ENCODE assay signal across 8 mouse cellular contexts in genomic region chr9:57522114-57522860, GRCm38 (mm10). TPM values are rescaled to one million over a fixed set of nuclear protein-coding genes. Genes with fewer than 3 reads are reported as not detected.
DNase-seq lines count a peak whose midpoint lies in the region; ATAC-seq and TF ChIP-seq lines count a peak whose summit lies in the region.

No protein-coding gene starts in this region.

- WGBS in lung, embryonic 16.5 days: 22% methylated on average over 7 of the region's 7 CpGs
- 41% methylated on average over 7 of the region's 7 CpGs for WGBS in embryonic facial prominence, embryonic 13.5 days
- WGBS in large intestine, adult 2 months: 5% methylated on average over 7 of the region's 7 CpGs
- WGBS in olfactory bulb, adult 2 months: 9% methylated on average over 7 of the region's 7 CpGs

- no peak overlapping the region for H3K27ac ChIP-seq in lung, embryonic 16.5 days (ENCODE audit: low read length)
- no peak overlapping the region for H3K27ac ChIP-seq in embryonic facial prominence, embryonic 13.5 days
- H3K27ac ChIP-seq in olfactory bulb, adult 2 months (ENCODE audit: insufficient read depth, low read depth, low read length): peak overlapping the region; percentile 97; the same call in 1 of the 2 replicates

- ATAC-seq in lung, embryonic 16.5 days (ENCODE audit: low read depth): no peak
- no peak for ATAC-seq in embryonic facial prominence, embryonic 13.5 days (ENCODE audit: insufficient number of reproducible peaks, insufficient read depth, low FRiP score, low TSS enrichment, low read depth)

- DNase-seq in lung, postnatal 10 days: no peak
- peak; percentile 42 for DNase-seq in large intestine, adult 2 months (ENCODE audit: low read depth, low spot score)
- DNase-seq in left cerebral cortex, postnatal 25 days (ENCODE audit: low spot score in 2 of 2): no peak
- no peak for DNase-seq in cerebellum, postnatal 4 days (ENCODE audit: low spot score in 2 of 2)
- DNase-seq in lung, postnatal 14 days: no peak

- no peak for TF ChIP-seq CTCF in olfactory bulb, adult 2 months (IDR thresholded peaks at IDR 0.05; ENCODE audit: insufficient read depth, low read depth, low read length)

- H3K36me3 ChIP-seq in lung, embryonic 16.5 days (ENCODE audit: control insufficient read depth, insufficient read depth, low read length): no peaks in the 10 kb centered on the region
- no peaks in the 10 kb centered on the region for H3K36me3 ChIP-seq in embryonic facial prominence, embryonic 13.5 days

- intact Hi-C loops in left cerebral cortex, postnatal 25 days (cut with DNase I): loop anchor here (5.0 kb wide), 3 partner anchors 55 to 450 kb away; partner anchors contain the start of genes Scamp5 and Sin3a

- peak overlapping the region; percentile 93 for H3K4me3 ChIP-seq in lung, embryonic 16.5 days (ENCODE audit: low read length)
- peak overlapping the region; percentile 99 for H3K4me3 ChIP-seq in embryonic facial prominence, embryonic 13.5 days
- peak overlapping the region; percentile 71 for H3K4me3 ChIP-seq in olfactory bulb, adult 2 months (ENCODE audit: insufficient read depth, low read depth, low read length)

- peaks cover 11% of the 10 kb centered on the region for H3K4me1 ChIP-seq in lung, embryonic 16.5 days (replicated peaks; ENCODE audit: control insufficient read depth, insufficient read depth, low read length)
- H3K4me1 ChIP-seq in embryonic facial prominence, embryonic 13.5 days: peaks cover 18% of the 10 kb centered on the region
- peaks cover 3% of the 10 kb centered on the region for H3K4me1 ChIP-seq in olfactory bulb, adult 2 months (ENCODE audit: control insufficient read depth, insufficient read depth, low read length)

- H3K9ac ChIP-seq in lung, embryonic 16.5 days (ENCODE audit: low read length): peak overlapping the region; percentile 92
- H3K9ac ChIP-seq in embryonic facial prominence, embryonic 13.5 days: peak overlapping the region; percentile 96

- no peak for TF ChIP-seq POLR2A in olfactory bulb, adult 2 months (IDR thresholded peaks at IDR 0.05; ENCODE audit: insufficient read depth, low read depth, low read length)

- no peaks in the 10 kb centered on the region for H3K9me3 ChIP-seq in lung, embryonic 16.5 days (ENCODE audit: control insufficient read depth, low read length)
- no peaks in the 10 kb centered on the region for H3K9me3 ChIP-seq in embryonic facial prominence, embryonic 13.5 days

- H3K4me2 ChIP-seq in lung, embryonic 16.5 days (ENCODE audit: low read depth, low read length): peak overlapping the region; percentile 64
- peak overlapping the region; percentile 88 for H3K4me2 ChIP-seq in embryonic facial prominence, embryonic 13.5 days

- H3K27me3 ChIP-seq in lung, embryonic 16.5 days (ENCODE audit: control insufficient read depth, insufficient read depth, low read depth, low read length): no peaks in the 10 kb centered on the region
- no peaks in the 10 kb centered on the region for H3K27me3 ChIP-seq in embryonic facial prominence, embryonic 13.5 days

RNA-seq across cellular contexts. Expression of gene Cox5a, which starts 1.2 kb away (rescaled TPM):
- polyA plus RNA-seq in lung, embryonic 16.5 days (2015; fragmentation: Nextera tagmentation; extraction: Ambion mirVana): 448 and 496 TPM in 2 replicates
- polyA plus RNA-seq in embryonic facial prominence, embryonic 13.5 days (2015; fragmentation: Nextera tagmentation; extraction: Ambion mirVana): 473 and 528 TPM in 2 replicates
- 594 and 647 TPM in 2 replicates for polyA plus RNA-seq in large intestine, adult 2 months (2012; rRNA removed)
- not detected in 2 replicates for polyA plus RNA-seq in olfactory bulb, adult 2 months (2012; ENCODE audit: insufficient read depth, insufficient read length, low replicate concordance, missing spikeins)
- 100 to 1,000 TPM; 423 to 447 TPM for total RNA-seq in left cerebral cortex, postnatal 25 days (2021)

RNA-seq across cellular contexts. Expression of gene Fam219b, which starts 15.0 kb away (rescaled TPM):
- polyA plus RNA-seq in lung, embryonic 16.5 days (2015; fragmentation: Nextera tagmentation; extraction: Ambion mirVana): 18.3 and 19.0 TPM in 2 replicates
- 25.1 and 28.9 TPM in 2 replicates for polyA plus RNA-seq in embryonic facial prominence, embryonic 13.5 days (2015; fragmentation: Nextera tagmentation; extraction: Ambion mirVana)
- 3.0 and 4.0 TPM in 2 replicates for polyA plus RNA-seq in large intestine, adult 2 months (2012; rRNA removed)
- not detected in 2 replicates for polyA plus RNA-seq in olfactory bulb, adult 2 months (2012; ENCODE audit: insufficient read depth, insufficient read length, low replicate concordance, missing spikeins)
- total RNA-seq in left cerebral cortex, postnatal 25 days (2021): 10 to 100 TPM; 20.6 to 23.5 TPM

RNA-seq across cellular contexts. Expression of gene Rpp25, which starts 18.5 kb away (rescaled TPM):
- 2.1 TPM in 2 replicates for polyA plus RNA-seq in lung, embryonic 16.5 days (2015; fragmentation: Nextera tagmentation; extraction: Ambion mirVana)
- 0.61 and 1.3 TPM in 2 replicates for polyA plus RNA-seq in embryonic facial prominence, embryonic 13.5 days (2015; fragmentation: Nextera tagmentation; extraction: Ambion mirVana)
- polyA plus RNA-seq in large intestine, adult 2 months (2012; rRNA removed): 1.5 and 1.6 TPM in 2 replicates
- not detected in 2 replicates for polyA plus RNA-seq in olfactory bulb, adult 2 months (2012; ENCODE audit: insufficient read depth, insufficient read length, low replicate concordance, missing spikeins)
- 10 to 100 TPM; 15.6 to 16.1 TPM for total RNA-seq in left cerebral cortex, postnatal 25 days (2021)

RNA-seq across cellular contexts. Expression of gene Mpi, which starts 30.3 kb away (rescaled TPM):
- polyA plus RNA-seq in lung, embryonic 16.5 days (2015; fragmentation: Nextera tagmentation; extraction: Ambion mirVana): 38.6 and 40.9 TPM in 2 replicates
- 47.1 and 48.8 TPM in 2 replicates for polyA plus RNA-seq in embryonic facial prominence, embryonic 13.5 days (2015; fragmentation: Nextera tagmentation; extraction: Ambion mirVana)
- polyA plus RNA-seq in large intestine, adult 2 months (2012; rRNA removed): 160 and 177 TPM in 2 replicates
- not detected in 2 replicates for polyA plus RNA-seq in olfactory bulb, adult 2 months (2012; ENCODE audit: insufficient read depth, insufficient read length, low replicate concordance, missing spikeins)
- total RNA-seq in left cerebral cortex, postnatal 25 days (2021): 10 to 100 TPM; 68.9 to 74.9 TPM

RNA-seq across cellular contexts. Expression of gene Scamp2, which starts 38.5 kb away (rescaled TPM):
- polyA plus RNA-seq in lung, embryonic 16.5 days (2015; fragmentation: Nextera tagmentation; extraction: Ambion mirVana): 66.9 and 70.3 TPM in 2 replicates
- polyA plus RNA-seq in embryonic facial prominence, embryonic 13.5 days (2015; fragmentation: Nextera tagmentation; extraction: Ambion mirVana): 54.2 and 61.7 TPM in 2 replicates
- polyA plus RNA-seq in large intestine, adult 2 months (2012; rRNA removed): 218 and 247 TPM in 2 replicates
- polyA plus RNA-seq in olfactory bulb, adult 2 months (2012; ENCODE audit: insufficient read depth, insufficient read length, low replicate concordance, missing spikeins): not detected in 2 replicates
- 10 to 100 TPM; 22.5 to 25.6 TPM for total RNA-seq in left cerebral cortex, postnatal 25 days (2021)
